Comparison of ENCODE assay signal across 9 mouse cellular contexts in genomic region chr2:31448756-31449440, GRCm38 (mm10). TPM values are rescaled to one million over a fixed set of nuclear protein-coding genes. Genes with fewer than 3 reads are reported as not detected.
DNase-seq lines count a peak whose midpoint lies in the region; ATAC-seq lines count a peak whose summit lies in the region.
"Had no signal": no experiment of that assay in that cellular context is flagged by ENCODE, and none has a peak within 500 bp of the region (broad histone marks: within the 10 kb centered on the region; RNA-seq: fewer than 3 reads in every experiment).

No protein-coding gene starts in this region.

- H3K9me3 ChIP-seq in kidney, embryonic 16.5 days (ENCODE audit: low read length) = no peaks in the 10 kb centered on the region
- no peaks in the 10 kb centered on the region for H3K9me3 ChIP-seq in forebrain, embryonic 12.5 days
- no peaks in the 10 kb centered on the region for H3K9me3 ChIP-seq in hindbrain, embryonic 16.5 days (ENCODE audit: control insufficient read depth, low read length)
- H3K9me3 ChIP-seq: liver, embryonic 12.5 days had no signal

- H3K27ac ChIP-seq in kidney, embryonic 16.5 days (ENCODE audit: low read length) = peak overlapping the region; percentile 46; the same call in 1 of the 2 replicates
- peak overlapping the region; percentile 53 for H3K27ac ChIP-seq in forebrain, embryonic 12.5 days
- H3K27ac ChIP-seq in hindbrain, embryonic 16.5 days (ENCODE audit: low read depth, low read length) = peak overlapping the region; percentile 44
- H3K27ac ChIP-seq: liver, embryonic 12.5 days had no signal

- H3K4me2 ChIP-seq in kidney, embryonic 16.5 days (replicated peaks; ENCODE audit: low read depth, low read length) = no peak overlapping the region
- H3K4me2 ChIP-seq in forebrain, embryonic 12.5 days = no peak overlapping the region
- no peak overlapping the region for H3K4me2 ChIP-seq in hindbrain, embryonic 16.5 days (ENCODE audit: low read length)
- H3K4me2 ChIP-seq: liver, embryonic 12.5 days had no signal

- no peak overlapping the region for H3K9ac ChIP-seq in kidney, embryonic 16.5 days (replicated peaks; ENCODE audit: low read length)
- no peak overlapping the region for H3K9ac ChIP-seq in forebrain, embryonic 12.5 days
- no peak overlapping the region for H3K9ac ChIP-seq in hindbrain, embryonic 16.5 days (ENCODE audit: low read depth, low read length)
- H3K9ac ChIP-seq: liver, embryonic 12.5 days had no signal

- WGBS in kidney, embryonic 16.5 days = 63% methylated on average over 3 of the region's 3 CpGs
- WGBS in forebrain, embryonic 12.5 days = 43% methylated on average over 3 of the region's 3 CpGs
- 19% methylated on average over 3 of the region's 3 CpGs for WGBS in hindbrain, embryonic 16.5 days

- no peaks in the 10 kb centered on the region for H3K36me3 ChIP-seq in kidney, embryonic 16.5 days (ENCODE audit: insufficient read depth, low read length)
- no peaks in the 10 kb centered on the region for H3K36me3 ChIP-seq in forebrain, embryonic 12.5 days (replicated peaks)
- no peaks in the 10 kb centered on the region for H3K36me3 ChIP-seq in hindbrain, embryonic 16.5 days (ENCODE audit: control insufficient read depth, insufficient read depth, low read length)
- H3K36me3 ChIP-seq: liver, embryonic 12.5 days had no signal

- DNase-seq in kidney, postnatal 14 days = no peak
- peak; percentile 69 for DNase-seq in retina, embryonic 14.5 days (ENCODE audit: low spot score)
- DNase-seq in right cerebral cortex, postnatal 4 days = no peak
- DNase-seq in lung, postnatal 14 days = no peak
- DNase-seq: thymus, postnatal 25 days had no signal

- ATAC-seq in kidney, embryonic 16.5 days (ENCODE audit: low FRiP score, low TSS enrichment) = no peak
- ATAC-seq in forebrain, embryonic 12.5 days (ENCODE audit: low FRiP score) = no peak
- ATAC-seq in hindbrain, embryonic 16.5 days = no peak
- ATAC-seq: liver, embryonic 12.5 days had no signal

- H3K4me3 ChIP-seq in kidney, embryonic 16.5 days (ENCODE audit: low read length) = no peak overlapping the region
- H3K4me3 ChIP-seq in forebrain, embryonic 12.5 days (replicated peaks) = no peak overlapping the region
- no peak overlapping the region for H3K4me3 ChIP-seq in hindbrain, embryonic 16.5 days (ENCODE audit: low read length)
- H3K4me3 ChIP-seq: liver, embryonic 12.5 days had no signal

- H3K4me1 ChIP-seq in kidney, embryonic 16.5 days (ENCODE audit: insufficient read depth, low read length) = 0 out of 2 replicates have a peak, but pooled peaks cover 9% of the 10 kb centered on the region
- H3K4me1 ChIP-seq in forebrain, embryonic 12.5 days = peaks cover 35% of the 10 kb centered on the region
- peaks cover 16% of the 10 kb centered on the region for H3K4me1 ChIP-seq in hindbrain, embryonic 16.5 days (ENCODE audit: control insufficient read depth, insufficient read depth, low read depth, low read length)

- H3K27me3 ChIP-seq in kidney, embryonic 16.5 days (ENCODE audit: insufficient read depth, low read length) = no peaks in the 10 kb centered on the region
- H3K27me3 ChIP-seq in forebrain, embryonic 12.5 days = peaks cover 12% of the 10 kb centered on the region; the same call in 1 of the 2 replicates
- H3K27me3 ChIP-seq in hindbrain, embryonic 16.5 days (replicated peaks; ENCODE audit: control insufficient read depth, insufficient read depth, low read length) = no peaks in the 10 kb centered on the region

RNA-seq across cellular contexts. Expression of gene Ass1, which starts 21.1 kb away (rescaled TPM):
- polyA plus RNA-seq in kidney, embryonic 16.5 days (2015; fragmentation: Nextera tagmentation; extraction: Ambion mirVana) = 130 and 164 TPM in 2 replicates
- polyA plus RNA-seq in forebrain, embryonic 12.5 days (2016; fragmentation: Nextera tagmentation; extraction: Ambion mirVana) = 4.0 and 4.9 TPM in 2 replicates
- 13.0 and 16.1 TPM in 2 replicates for polyA plus RNA-seq in hindbrain, embryonic 16.5 days (2015; fragmentation: Nextera tagmentation; extraction: Ambion mirVana)
